Mouse (Mus musculus): ENCODE results near the gene Piezo1. TPM values are rescaled to one million over a fixed set of nuclear protein-coding genes. Genes with fewer than 3 reads are reported as not detected.
A peak's percentile ranks its signal among the peaks of the same experiment; 100 is the strongest.

The Piezo1 gene
- total and polyA plus RNA-seq, 2 experiments from 2014 or later: 10.1 to 92.7 TPM

DNA sequence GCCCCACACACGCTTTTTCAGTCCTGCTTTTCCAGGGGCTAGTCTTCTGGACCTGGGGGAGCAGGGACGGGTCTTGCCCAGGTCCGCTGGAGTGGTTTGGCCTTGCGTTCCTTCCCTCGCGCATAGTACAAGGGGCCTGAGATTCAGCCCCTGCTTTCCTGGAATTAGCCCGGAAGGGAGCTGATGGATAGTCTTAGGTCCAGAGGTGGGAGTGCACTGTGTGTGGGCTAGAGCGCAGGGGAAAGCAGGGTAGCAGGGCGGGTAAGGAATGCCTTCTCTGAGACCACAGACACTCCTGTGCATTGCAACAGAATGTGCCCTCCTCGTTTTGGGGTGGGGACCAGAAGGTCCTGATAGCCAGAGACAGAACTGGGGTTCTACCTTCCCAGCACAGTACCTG lies 26.0 kb upstream of the Piezo1 start:
- DNase-seq (ENCODE audit: low spot score): no peak
- Histone ChIP-seq H3K4me1 (ENCODE audit: control insufficient read depth, insufficient read depth) (peaks cover 20% of the 10 kb centered on the region), H3K36me3 (replicated peaks; ENCODE audit: control insufficient read depth, insufficient read depth, low read length) (peaks cover 7% of the 10 kb centered on the region), H3K4me2 (ENCODE audit: low read depth, low read length) (peak overlapping the region; percentile 83), H3K9ac (replicated peaks; ENCODE audit: low read depth, low read length) (no peak overlapping the region), H3K27me3 (ENCODE audit: control insufficient read depth, insufficient read depth, low read length) (no peaks in the 10 kb centered on the region), H3K9me3 (replicated peaks; ENCODE audit: control insufficient read depth, low read length) (no peaks in the 10 kb centered on the region), H3K4me3 (ENCODE audit: low read depth, low read length) (peak overlapping the region; percentile 68), H3K27ac (ENCODE audit: low read depth) (no peak overlapping the region)
- 54% methylated on average over 10 of the region's 10 CpGs for WGBS
- TF ChIP-seq CTCF (IDR thresholded peaks at IDR 0.05; ENCODE audit: low read depth): no peak
- no peak for TF ChIP-seq EP300 (IDR thresholded peaks at IDR 0.05; ENCODE audit: low read depth)
- ATAC-seq (ENCODE audit: insufficient read depth, low read depth): 0 out of 2 replicates have a peak, but pooled peaks have one; percentile 1

DNA sequence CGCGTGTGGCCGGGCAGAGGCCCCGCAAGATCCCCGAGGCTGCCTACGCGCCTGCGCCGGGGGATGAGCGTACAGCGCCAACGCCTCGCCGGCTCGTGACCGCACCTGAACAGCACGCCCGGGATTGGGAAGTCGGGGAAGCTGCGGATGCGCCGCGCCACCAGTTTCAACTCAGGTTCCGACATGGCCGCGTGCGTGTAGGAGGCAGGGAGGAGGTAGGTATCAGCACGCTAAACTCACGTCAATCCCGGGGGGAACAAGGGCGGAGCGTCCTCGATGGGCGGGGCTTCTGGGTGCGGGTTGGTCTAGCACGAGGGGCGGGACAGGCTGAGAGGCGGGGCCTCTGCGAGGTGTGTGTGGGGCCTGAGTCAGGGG lies 25.5 kb upstream of the Piezo1 start, which contains the start of gene Aprt:
Aprt (minus strand) TSS at position 262 of the 375 bp plus-strand sequence.
- WGBS: under 1% methylated on average over 39 of the region's 39 CpGs
- Histone ChIP-seq H3K4me2 (ENCODE audit: low read depth, low read length) (peak within 1 kb of the TSS; percentile 83), H3K4me1 (ENCODE audit: control insufficient read depth, insufficient read depth) (peaks cover 20% of the 10 kb centered on the region), H3K9ac (replicated peaks; ENCODE audit: low read depth, low read length) (peak within 1 kb of the TSS; percentile 60), H3K27ac (ENCODE audit: low read depth) (peak within 1 kb of the TSS; percentile 47; the same call in 1 of the 2 replicates), H3K36me3 (replicated peaks; ENCODE audit: control insufficient read depth, insufficient read depth, low read length) (peaks cover 12% of the 10 kb centered on the region), H3K9me3 (replicated peaks; ENCODE audit: control insufficient read depth, low read length) (no peaks in the 10 kb centered on the region), H3K4me3 (ENCODE audit: low read depth, low read length) (peak within 1 kb of the TSS; percentile 68), H3K27me3 (ENCODE audit: control insufficient read depth, insufficient read depth, low read length) (no peaks in the 10 kb centered on the region)
- ATAC-seq (ENCODE audit: insufficient read depth, low read depth) (peak; percentile 88), DNase-seq (ENCODE audit: low spot score) (peak; percentile 84)
- TF ChIP-seq CTCF (IDR thresholded peaks at IDR 0.05; ENCODE audit: low read depth): no peak
- TF ChIP-seq EP300 (IDR thresholded peaks at IDR 0.05; ENCODE audit: low read depth): no peak

DNA sequence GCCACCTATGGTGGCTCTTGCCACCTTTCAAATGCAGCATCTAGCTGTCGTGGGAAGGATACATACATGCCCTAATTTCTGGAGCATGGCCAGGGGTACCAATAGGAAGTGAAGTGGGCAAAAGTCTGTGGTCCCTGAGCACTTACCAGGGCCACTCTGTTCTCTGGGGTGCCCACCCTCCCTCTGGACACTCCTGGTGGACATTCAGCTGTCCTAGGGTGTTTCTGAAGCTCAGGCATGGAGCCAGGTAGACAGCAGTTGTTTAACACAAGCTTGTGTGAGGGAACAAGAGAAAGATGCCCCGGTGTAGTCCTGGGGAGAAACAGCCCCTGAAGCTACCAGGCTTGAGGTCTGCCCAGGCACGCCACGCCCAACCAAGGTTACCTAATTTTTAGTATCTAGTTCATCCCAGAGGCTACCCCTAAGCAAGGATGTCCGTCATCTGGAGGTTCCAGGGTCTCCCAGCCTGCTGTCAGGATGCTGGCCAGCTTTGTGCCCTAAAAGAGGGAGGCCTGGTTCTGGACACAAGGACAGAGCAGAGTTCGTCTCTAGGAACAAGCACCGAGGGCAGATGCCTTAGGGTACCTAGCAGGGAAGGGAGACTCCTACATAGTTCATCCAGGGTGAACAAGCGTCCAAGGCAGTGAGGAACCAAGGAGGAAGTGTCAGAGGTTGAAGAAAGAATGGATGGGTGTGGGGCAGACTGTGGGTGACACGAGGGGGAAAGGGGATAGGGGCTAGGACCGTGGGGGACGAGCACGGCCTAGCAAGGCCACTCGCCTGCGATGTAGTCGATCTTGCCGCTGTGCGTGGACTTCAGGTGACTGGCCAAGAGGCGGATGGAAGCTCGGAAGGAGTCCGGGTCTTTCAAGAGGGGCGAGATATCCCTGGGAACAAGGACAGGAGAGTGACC lies 24.9 kb upstream of the Piezo1 start:
- ATAC-seq (ENCODE audit: insufficient read depth, low read depth) (peak; percentile 11; the same call in 1 of the 2 replicates), DNase-seq (ENCODE audit: low spot score) (no peak)
- TF ChIP-seq CTCF (IDR thresholded peaks at IDR 0.05; ENCODE audit: low read depth): no peak
- no peak for TF ChIP-seq EP300 (IDR thresholded peaks at IDR 0.05; ENCODE audit: low read depth)
- Histone ChIP-seq H3K9ac (replicated peaks; ENCODE audit: low read depth, low read length) (peak overlapping the region; percentile 60), H3K9me3 (replicated peaks; ENCODE audit: control insufficient read depth, low read length) (no peaks in the 10 kb centered on the region), H3K4me2 (ENCODE audit: low read depth, low read length) (peak overlapping the region; percentile 83), H3K36me3 (replicated peaks; ENCODE audit: control insufficient read depth, insufficient read depth, low read length) (peaks cover 17% of the 10 kb centered on the region), H3K27ac (ENCODE audit: low read depth) (peak overlapping the region; percentile 47; the same call in 1 of the 2 replicates), H3K27me3 (ENCODE audit: control insufficient read depth, insufficient read depth, low read length) (no peaks in the 10 kb centered on the region), H3K4me3 (ENCODE audit: low read depth, low read length) (peak overlapping the region; percentile 68), H3K4me1 (ENCODE audit: control insufficient read depth, insufficient read depth) (peaks cover 20% of the 10 kb centered on the region)
- WGBS: 16% methylated on average over 21 of the region's 21 CpGs

DNA sequence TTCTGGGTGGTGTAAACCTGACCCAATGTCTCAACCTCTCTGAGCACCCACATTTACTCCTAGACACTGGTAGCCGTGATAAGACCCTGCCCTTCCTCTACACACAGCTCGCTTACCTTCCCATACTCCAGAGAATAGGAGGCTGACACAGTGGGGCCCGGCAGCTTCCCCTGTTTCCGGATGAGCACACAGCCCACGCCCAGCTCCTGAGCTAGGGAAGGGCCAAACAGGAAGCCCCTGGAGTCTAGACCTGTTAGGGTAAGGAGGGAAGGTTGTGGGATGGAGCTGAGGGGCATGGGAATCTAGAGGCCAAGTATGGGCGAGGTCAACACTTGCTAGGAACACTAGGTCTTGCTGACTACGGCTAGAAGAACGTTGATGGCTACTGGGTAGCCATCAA lies 24.2 kb upstream of the Piezo1 start:
- WGBS: 65% methylated on average over 8 of the region's 8 CpGs
- Histone ChIP-seq H3K27ac (ENCODE audit: low read depth) (no peak overlapping the region; the same call in 1 of the 2 replicates), H3K9ac (replicated peaks; ENCODE audit: low read depth, low read length) (no peak overlapping the region), H3K27me3 (ENCODE audit: control insufficient read depth, insufficient read depth, low read length) (no peaks in the 10 kb centered on the region), H3K4me1 (ENCODE audit: control insufficient read depth, insufficient read depth) (peaks cover 20% of the 10 kb centered on the region), H3K4me2 (ENCODE audit: low read depth, low read length) (peak overlapping the region; percentile 83), H3K36me3 (replicated peaks; ENCODE audit: control insufficient read depth, insufficient read depth, low read length) (peaks cover 22% of the 10 kb centered on the region), H3K4me3 (ENCODE audit: low read depth, low read length) (no peak overlapping the region), H3K9me3 (replicated peaks; ENCODE audit: control insufficient read depth, low read length) (no peaks in the 10 kb centered on the region)
- DNase-seq (ENCODE audit: low spot score) (no peak), ATAC-seq (ENCODE audit: insufficient read depth, low read depth) (no peak)
- no peak for TF ChIP-seq EP300 (IDR thresholded peaks at IDR 0.05; ENCODE audit: low read depth)
- TF ChIP-seq CTCF (IDR thresholded peaks at IDR 0.05; ENCODE audit: low read depth): no peak

DNA sequence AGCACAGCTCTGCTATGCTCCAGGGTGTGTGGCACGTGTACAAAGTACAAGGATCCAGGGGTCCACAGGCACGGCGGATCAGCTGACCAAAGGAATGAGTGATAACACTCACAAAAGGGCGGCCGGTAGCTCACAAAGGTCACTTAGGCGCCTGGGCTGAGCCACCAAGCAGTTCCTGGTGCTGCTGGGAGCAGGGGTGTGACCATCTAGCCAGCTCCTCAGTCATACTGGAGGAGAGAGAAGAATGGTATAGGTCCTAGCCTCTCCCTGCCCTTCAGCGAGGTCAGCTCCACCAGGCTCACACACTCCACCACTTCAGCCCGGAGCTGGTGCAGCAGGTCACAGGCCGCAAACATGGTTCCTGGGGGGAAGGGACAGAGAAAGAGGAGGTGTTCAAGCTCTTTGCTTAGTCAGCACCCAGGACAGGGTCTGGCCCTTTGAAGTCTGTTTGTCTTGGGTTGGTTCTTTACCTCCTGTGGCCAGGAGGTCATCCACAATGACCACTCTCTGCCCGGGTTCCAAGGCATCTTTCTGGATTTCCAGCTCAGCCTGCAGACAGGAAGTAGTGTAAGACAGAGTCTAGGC lies 23.6 kb upstream of the Piezo1 start:
- Histone ChIP-seq H3K4me1 (ENCODE audit: control insufficient read depth, insufficient read depth) (peaks cover 20% of the 10 kb centered on the region), H3K36me3 (replicated peaks; ENCODE audit: control insufficient read depth, insufficient read depth, low read length) (peaks cover 28% of the 10 kb centered on the region), H3K9ac (replicated peaks; ENCODE audit: low read depth, low read length) (no peak overlapping the region), H3K4me3 (ENCODE audit: low read depth, low read length) (no peak overlapping the region), H3K27ac (ENCODE audit: low read depth) (no peak overlapping the region; the same call in 1 of the 2 replicates), H3K27me3 (ENCODE audit: control insufficient read depth, insufficient read depth, low read length) (no peaks in the 10 kb centered on the region), H3K4me2 (ENCODE audit: low read depth, low read length) (peak overlapping the region; percentile 83; the same call in 1 of the 2 replicates), H3K9me3 (replicated peaks; ENCODE audit: control insufficient read depth, low read length) (no peaks in the 10 kb centered on the region)
- 22% methylated on average over 10 of the region's 10 CpGs for WGBS
- no peak for TF ChIP-seq CTCF (IDR thresholded peaks at IDR 0.05; ENCODE audit: low read depth)
- TF ChIP-seq EP300 (IDR thresholded peaks at IDR 0.05; ENCODE audit: low read depth): no peak
- ATAC-seq (ENCODE audit: insufficient read depth, low read depth) (no peak), DNase-seq (ENCODE audit: low spot score) (no peak)
